Mouse (Mus musculus): ENCODE measurements around the gene Wdr73.
"Not testable (repeated sequence)": the region's sequence is repeated elsewhere in the genome, so short reads cannot be mapped to it uniquely, and the experiment has no call there.

Wdr73 gene

GRCm38 (mm10) chr7:80900944-80901501, at the start of gene Wdr73:
Wdr73 (minus strand) TSS chr7:80901269.
- peak; percentile 84 to 87 for DNase-seq (ENCODE audit: low read depth in 2 of 2, low spot score in 2 of 2)

DNA sequence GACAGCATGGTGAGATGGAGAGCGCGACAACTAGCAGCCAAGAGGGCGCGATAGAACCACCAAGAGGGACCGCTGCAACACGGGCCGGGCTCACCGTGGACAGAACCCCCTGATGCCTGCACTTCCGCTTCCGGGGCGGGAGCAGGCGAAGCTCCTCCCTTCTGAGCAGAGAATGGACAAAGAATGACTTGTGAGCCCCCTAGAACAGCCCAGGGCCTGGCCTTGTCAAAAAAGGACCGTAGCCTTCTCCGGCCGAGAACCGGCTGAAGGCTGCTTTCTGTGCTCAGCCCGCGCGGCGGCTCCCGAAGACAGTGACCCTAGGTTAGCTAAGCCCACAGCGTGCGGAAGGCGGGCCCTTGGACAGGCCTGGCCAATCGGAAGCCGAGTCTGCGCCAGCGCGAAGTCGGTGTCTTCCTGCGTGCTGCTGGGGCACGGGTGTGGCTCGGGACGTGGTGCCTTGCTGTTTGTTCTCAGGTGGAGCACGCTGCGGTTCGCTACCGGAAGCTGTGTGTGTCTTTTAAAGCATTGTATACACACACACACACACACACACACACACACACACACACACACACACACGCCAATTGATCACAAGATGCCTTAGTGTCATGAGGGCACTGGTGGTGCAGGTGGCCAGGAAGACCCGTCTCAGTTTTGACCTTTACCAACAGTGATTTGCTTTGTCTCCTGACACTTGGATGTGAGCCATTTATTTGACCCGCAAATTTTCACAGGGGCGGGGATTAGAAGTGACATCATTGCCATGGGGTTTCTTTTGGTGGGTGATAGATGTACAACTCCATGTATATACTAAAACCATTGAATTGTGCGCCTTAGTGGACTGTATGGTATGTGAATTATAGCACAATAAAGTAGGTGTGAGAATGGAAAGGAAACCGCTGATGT, 46.6 kb upstream of the Wdr73 start, which contains the start of gene Sec11a:
Gene Sec11a, minus strand, starts transcription at position 336 of the 906 bp plus-strand sequence.
- peak; percentile 94 to 95 for DNase-seq (ENCODE audit: low read depth in 2 of 2, low spot score in 2 of 2)

DNA sequence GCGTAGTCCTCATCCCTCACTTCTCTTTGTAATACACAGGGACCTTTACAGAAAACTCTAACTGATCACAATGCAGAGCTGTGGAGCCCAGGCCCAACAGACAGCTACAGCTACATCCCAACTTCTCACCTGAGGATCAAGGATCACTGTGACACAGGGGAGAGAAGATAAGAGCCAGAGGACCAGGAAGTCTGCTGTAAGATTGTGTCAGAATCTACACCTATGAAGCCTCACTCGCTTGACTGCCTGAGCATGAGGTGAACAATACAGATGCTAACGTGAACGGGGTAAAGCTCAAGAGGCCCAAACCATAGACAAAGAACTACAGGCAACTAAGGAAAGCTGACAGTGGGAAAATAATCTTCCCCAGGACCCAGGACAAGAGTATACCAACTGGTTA, 38.7 kb upstream of the Wdr73 start:
- DNase-seq (ENCODE audit: low read depth in 2 of 2, low spot score in 2 of 2), result no peak

- not testable (repeated sequence) for DNase-seq (ENCODE audit: low read depth in 2 of 2, low spot score in 2 of 2)
Measured at GRCm38 (mm10) chr7:80937304-80937666, 36.2 kb upstream of the Wdr73 start.

DNA sequence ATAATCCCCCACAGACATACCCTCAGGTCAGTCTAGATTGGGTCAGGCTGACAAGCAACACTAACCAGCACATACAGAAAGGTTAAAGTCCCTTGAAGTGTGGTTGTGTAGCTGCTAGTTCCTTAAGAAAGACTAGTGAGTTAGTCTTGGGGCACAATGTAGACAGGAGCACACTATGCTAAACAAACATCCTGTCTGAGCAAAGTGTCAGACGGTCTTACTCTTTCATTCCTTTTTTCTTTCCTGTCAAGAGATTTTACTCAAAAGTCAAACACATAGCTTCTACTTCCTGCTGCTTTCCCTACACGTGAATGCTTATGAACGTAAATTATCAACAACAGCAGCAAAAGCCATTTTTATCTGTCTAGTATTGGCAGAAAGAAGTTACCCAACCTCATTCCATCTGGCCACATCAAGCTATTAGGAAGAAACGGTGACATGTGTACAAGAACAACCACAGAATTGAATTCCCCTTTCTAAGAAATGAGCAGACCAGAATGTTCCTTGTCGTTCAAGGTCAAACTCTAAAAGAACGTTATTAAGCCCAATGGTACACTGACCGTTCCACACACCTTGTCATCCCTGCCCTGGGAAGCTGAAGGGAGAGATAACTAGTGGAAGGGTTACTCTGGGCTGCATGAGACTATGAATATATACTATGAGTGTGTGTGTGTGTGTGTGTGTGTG, 35.7 kb upstream of the Wdr73 start:
- DNase-seq (ENCODE audit: low read depth in 2 of 2, low spot score in 2 of 2), result peak in 1 of 2 experiments; percentile 29

GRCm38 (mm10) chr7:80935834-80936233, 34.8 kb upstream of the Wdr73 start:
- DNase-seq (ENCODE audit: low read depth in 2 of 2, low spot score in 2 of 2), result no peak

GRCm38 (mm10) chr7:80932777-80933176, 31.7 kb upstream of the Wdr73 start:
- DNase-seq (ENCODE audit: low read depth in 2 of 2, low spot score in 2 of 2), result no peak

GRCm38 (mm10) chr7:80931618-80932207, 30.6 kb upstream of the Wdr73 start:
- DNase-seq (ENCODE audit: low read depth in 2 of 2, low spot score in 2 of 2), result no peak

DNA sequence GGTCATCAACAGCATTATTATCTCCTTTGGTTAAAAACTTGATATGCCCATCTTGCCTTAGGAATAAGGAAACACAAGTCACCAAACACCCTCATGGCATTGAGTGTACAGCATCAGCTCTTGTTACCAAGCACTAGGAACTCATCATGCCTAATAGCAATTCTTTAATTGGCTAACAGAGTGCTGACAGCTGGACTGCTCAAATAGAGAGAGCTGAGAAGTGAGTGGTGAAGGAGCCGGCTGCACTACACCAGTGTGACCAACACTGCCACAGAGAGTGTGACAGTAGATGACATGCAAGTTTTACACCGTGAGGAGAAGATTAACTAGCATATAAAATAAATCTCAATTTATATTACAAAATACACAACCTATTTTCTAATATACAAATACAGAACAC, 22.1 kb upstream of the Wdr73 start:
- no peak for DNase-seq (ENCODE audit: low read depth in 2 of 2, low spot score in 2 of 2)

DNA sequence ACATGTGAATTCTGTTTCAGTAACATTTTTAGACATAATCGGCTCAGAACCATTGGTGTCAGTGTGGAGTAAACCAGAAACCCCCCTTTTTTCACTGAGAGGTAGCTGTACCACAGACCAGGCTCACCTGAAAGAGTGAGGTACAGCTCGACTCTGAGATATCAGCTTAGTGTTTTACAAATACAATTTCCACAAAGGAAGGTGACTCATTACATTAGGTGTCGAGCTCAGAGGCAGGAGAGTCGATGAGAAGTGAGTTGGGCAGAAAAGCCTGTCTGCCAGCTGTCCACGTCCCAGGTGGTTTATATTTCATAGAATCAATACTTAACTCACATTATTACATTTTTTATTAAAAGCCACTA, 18.6 kb upstream of the Wdr73 start:
- no peak for DNase-seq (ENCODE audit: low read depth in 2 of 2, low spot score in 2 of 2)

- peak in 1 of 2 experiments; percentile 31 for DNase-seq (ENCODE audit: low read depth in 2 of 2, low spot score in 2 of 2)
Measured at GRCm38 (mm10) chr7:80918982-80919646, 18.0 kb upstream of the Wdr73 start.

DNA sequence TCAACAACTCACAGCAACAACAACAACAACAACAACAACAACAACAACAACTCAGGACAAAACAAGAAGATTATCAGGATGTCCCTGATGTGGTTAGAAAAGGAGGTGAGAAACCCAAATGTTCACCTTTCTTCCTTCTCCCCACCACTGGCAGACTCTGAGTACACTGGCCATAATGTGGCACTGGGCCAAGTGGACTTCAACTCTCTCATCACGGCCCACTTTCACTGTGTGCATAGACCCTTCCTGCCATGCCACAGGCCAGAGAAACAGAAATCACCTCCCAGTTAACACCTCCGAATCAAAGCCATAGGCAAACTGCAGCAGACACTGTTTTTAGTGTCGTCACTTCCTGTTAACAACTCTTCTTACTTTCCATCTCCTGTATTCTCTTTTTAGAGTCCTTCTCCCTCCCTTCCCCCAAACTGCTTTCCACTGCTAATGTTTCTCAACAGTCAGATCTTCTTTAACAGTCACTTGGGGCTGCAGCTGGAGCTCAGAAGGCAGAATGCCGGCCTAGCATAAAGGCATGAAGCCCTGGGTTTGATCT, 16.9 kb upstream of the Wdr73 start:
- DNase-seq (ENCODE audit: low read depth in 2 of 2, low spot score in 2 of 2), result no peak

DNA sequence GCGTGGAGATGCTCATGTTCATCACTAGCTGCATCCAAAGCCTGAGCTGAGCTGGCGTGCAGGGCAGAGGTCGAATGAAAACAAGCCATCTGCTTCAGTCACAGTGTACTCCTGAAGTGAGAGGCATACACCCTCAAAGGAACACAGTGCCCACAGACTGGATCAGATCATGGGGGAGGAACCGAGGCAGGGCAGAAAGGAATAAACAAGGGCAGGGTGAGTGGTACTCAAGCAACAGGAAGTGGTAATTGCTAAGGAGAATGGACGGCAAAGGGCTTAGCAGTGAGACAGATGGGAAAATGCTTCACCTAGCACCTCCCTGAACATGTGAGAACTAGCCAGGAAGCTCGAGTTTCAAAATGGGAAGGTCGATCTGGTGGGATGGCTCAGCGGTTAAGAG, 11.4 kb upstream of the Wdr73 start:
- no peak for DNase-seq (ENCODE audit: low read depth in 2 of 2, low spot score in 2 of 2)

DNA sequence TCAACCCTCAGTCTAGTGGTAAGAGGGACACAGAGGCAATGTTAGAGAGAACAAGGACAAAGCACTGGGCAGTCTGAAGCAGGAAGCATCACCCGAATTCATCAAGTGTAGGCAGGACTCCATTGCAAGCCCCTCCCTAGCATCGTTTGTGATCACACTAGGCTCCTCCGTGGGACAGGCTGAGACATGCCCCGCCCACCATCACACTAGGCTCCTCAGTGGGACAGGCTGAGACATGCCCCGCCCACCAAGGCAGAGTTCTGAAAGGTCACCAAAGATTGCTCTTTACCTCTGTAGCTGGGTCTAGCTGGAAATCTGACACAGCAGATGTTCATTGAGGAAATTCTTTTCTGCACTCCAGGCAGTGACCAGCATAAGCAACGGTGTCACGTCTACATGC, 10.0 kb upstream of the Wdr73 start:
- no peak for DNase-seq (ENCODE audit: low read depth in 2 of 2, low spot score in 2 of 2)

DNA sequence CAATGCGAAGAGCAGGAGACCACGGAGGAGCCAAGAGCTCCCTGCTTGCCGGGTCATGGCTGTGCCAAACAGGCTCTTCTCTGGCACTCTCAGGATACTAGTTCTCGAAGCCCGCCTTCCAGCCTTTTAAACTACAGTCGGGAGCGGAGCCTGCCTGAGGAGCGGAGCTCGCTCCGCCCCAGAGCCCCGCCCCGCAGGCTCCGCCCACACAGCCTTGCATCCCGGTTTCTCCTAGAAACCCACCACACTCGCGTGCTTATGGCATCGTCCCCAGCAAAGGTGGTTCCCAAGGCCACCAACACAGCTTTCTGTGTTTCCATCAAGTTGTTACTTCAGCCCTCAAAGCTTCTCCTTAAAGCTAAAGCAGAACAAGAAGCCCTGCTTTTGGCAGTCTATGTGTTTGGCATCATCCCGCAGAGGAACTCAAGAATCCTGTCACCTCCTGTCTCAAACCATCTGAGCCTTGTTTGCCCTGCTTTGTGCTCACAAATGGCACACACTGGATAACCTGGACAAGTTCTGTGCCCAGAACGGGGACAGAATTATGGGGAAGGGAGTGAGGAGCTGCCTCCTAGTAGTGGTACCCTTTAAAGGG, 3.9 kb upstream of the Wdr73 start, which contains the start of gene Nmb:
Gene Nmb, minus strand, starts transcription at position 156 of the 595 bp plus-strand sequence.
- peak; percentile 5 to 25 for DNase-seq (ENCODE audit: low read depth in 2 of 2, low spot score in 2 of 2)

DNA sequence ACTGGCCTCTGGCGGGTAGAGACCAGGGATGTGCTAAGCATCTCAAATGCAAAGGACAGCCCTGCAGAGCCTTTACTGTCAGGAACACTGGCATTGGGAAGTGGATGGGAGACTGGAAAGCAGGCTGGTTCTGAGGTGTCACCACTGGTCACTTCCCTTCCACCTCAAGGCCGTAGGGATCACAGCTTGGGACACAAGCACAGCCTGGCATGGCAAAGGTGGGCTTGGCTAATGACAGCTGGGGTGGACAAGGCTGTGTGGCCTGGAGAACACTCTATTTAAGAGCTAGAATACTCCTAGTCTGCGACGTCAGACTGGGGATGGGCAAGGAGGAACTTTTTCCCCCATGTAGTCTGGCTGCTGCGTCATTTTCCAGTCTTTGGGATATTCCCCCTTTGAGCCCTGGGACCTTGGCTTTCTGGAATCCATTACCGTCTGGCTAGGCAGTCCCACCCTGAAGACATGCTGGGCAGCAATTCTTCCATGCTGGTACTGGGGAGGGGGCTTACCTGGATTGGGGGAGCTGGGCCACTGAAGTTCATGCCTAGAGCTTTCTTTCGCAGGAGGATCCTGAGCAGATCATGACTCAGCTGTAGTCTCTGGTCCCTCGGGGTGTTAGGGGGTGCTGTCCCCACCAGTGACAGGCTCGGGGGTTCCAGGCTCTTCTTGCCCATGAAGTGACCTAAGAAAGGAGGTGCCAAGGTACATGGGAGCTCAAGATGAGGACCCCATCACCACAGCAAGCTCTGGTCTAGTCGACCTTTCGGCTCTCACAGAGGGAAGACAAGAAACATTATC, 2.8 kb upstream of the Wdr73 start:
- no peak for DNase-seq (ENCODE audit: low read depth in 2 of 2, low spot score in 2 of 2)

DNA sequence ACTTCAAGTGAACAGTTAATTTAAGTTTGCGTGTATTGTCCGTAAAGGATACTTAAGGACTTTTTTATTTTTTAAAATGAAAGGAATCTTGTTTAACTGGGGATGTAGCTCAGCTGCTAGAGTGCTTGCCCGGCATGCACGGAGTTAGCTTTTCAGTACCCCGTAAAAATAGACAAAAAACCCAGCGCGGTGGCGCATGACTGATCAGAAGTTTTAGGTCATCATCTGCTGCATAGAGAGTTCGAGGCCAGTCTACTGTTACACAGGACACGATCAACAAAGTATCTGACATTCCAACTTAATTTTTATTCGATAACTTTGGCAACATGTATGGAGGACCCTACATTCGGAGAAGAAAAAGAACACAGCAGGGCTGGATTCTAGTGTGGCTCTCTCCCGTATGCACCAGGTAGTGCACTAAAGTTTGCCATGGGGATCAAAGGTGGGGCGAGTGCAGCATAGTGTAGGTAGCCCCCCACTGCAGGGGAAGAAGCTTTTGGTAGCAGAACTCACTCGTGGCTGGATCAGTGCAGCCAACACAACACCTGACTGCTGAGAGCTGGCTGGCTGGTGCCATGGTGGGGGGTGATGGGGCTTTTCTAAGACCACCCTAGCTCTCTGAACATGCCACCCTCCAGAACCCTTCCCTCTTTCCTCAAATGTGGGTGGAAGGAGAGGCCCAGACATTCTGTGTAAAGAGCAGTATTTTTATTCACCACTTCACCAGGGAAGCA, 639 bp upstream of the Wdr73 start:
- no peak for DNase-seq (ENCODE audit: low read depth in 2 of 2, low spot score in 2 of 2)

GRCm38 (mm10) chr7:80897721-80898120, 3.3 kb downstream of the Wdr73 start:
- DNase-seq (ENCODE audit: low read depth in 2 of 2, low spot score in 2 of 2), result no peak

- DNase-seq (ENCODE audit: low read depth in 2 of 2, low spot score in 2 of 2), result no peak
Measured at GRCm38 (mm10) chr7:80897134-80897533, 3.9 kb downstream of the Wdr73 start.

Measured in CD8-positive naive resting alpha-beta T cell, adult 2 months (primary cell).